Mouse (Mus musculus): Measurements from ENCODE around the gene Tas2r130. TPM values are rescaled to one million over a fixed set of nuclear protein-coding genes. Genes with fewer than 3 reads are reported as not detected.
"Not testable (repeated sequence)": the region's sequence is repeated elsewhere in the genome, so short reads cannot be mapped to it uniquely, and the experiment has no call there.

The Tas2r130 gene
- polyA plus RNA-seq (2016; fragmentation: Nextera tagmentation; extraction: Ambion mirVana), result not detected in 2 replicates

GRCm38 (mm10) chr6:131630812-131631211 is at the start of gene Tas2r130:
Tas2r130 (minus strand) TSS chr6:131630912.
- no peaks in the 10 kb centered on the region for H3K27me3 ChIP-seq (ENCODE audit: low read depth, poor library complexity, severe bottlenecking)
- no peak for DNase-seq (ENCODE audit: low spot score)
- 88% methylated on average over 3 of the region's 3 CpGs for WGBS
- no peak within 1 kb of the TSS for H3K4me3 ChIP-seq
- peaks cover 5% of the 10 kb centered on the region; the same call in 1 of the 2 replicates for H3K9me3 ChIP-seq (replicated peaks)
- H3K27ac ChIP-seq (replicated peaks), result no peak within 1 kb of the TSS
- H3K4me1 ChIP-seq, result no peaks in the 10 kb centered on the region
- no peaks in the 10 kb centered on the region for H3K36me3 ChIP-seq

GRCm38 (mm10) chr6:131678786-131679185 is 48.1 kb upstream of the Tas2r130 start, which contains the start of gene Tas2r106:
Tas2r106 (minus strand) TSS chr6:131678886.
- Histone ChIP-seq H3K36me3 (no peaks in the 10 kb centered on the region), H3K27ac (replicated peaks) (no peak within 1 kb of the TSS)

DNA sequence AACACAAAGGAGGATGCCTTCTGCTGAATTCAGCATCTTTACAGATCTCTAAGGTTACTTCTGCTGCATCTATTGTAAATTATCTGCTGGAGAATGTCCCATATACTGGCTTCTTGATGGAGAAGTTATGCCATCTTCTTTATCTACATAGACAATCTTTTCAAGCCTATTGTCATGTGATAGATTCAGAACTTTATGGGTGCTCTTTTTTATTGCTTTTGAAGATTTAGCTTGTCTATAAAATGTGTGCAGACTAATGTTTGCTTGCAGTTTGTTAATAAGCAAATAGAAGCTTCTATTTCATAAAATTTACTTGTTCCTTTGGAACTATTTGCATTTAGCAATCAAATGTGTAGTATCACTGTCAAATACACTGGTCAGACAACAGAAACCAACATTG is 29.3 kb upstream of the Tas2r130 start, which contains the start of gene Tas2r107:
Gene Tas2r107, minus strand, starts transcription at position 101 of the 400 bp plus-strand sequence.
- H3K27me3 ChIP-seq (ENCODE audit: low read depth, poor library complexity, severe bottlenecking), result no peaks in the 10 kb centered on the region
- no peaks in the 10 kb centered on the region for H3K36me3 ChIP-seq
- no peak within 1 kb of the TSS for H3K27ac ChIP-seq (replicated peaks)
- DNase-seq (ENCODE audit: low spot score), result no peak
- no peak within 1 kb of the TSS for H3K4me3 ChIP-seq
- peaks cover 22% of the 10 kb centered on the region for H3K9me3 ChIP-seq (replicated peaks)
- no peaks in the 10 kb centered on the region for H3K4me1 ChIP-seq

More at GRCm38 (mm10) chr6:131678786-131679185, 48.1 kb upstream of the Tas2r130 start, which contains the start of gene Tas2r106:
- Histone ChIP-seq H3K4me3 (no peak within 1 kb of the TSS), H3K4me1 (no peaks in the 10 kb centered on the region), H3K27me3 (ENCODE audit: low read depth, poor library complexity, severe bottlenecking) (no peaks in the 10 kb centered on the region), H3K9me3 (replicated peaks) (0 out of 2 replicates have a peak, but pooled peaks cover 5% of the 10 kb centered on the region)
- no peak for DNase-seq (ENCODE audit: low spot score)
- WGBS, result 79% methylated on average over 3 of the region's 3 CpGs

DNA sequence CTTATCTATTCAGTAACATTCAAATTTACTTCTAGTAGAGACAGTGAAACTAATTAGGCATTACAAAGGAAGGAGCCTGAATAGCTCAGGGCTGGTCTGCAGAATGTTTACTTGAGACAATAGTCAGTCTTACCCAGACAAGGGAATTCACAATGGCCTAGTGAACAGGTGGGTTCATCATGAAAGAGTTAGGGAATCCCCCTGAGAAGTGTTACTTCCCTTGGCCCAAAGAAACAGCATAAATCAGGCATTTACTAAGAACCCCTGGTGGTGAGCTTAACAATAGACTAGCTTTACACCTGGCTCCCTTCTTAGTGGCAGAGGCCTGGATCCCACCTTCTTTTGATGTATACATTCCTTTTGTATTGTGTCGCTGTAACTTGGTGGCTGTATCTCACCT is 20.8 kb downstream of the Tas2r130 start:
- not testable (repeated sequence) for H3K4me3 ChIP-seq; DNase-seq (ENCODE audit: low spot score); H3K9me3 ChIP-seq (replicated peaks); H3K27ac ChIP-seq (replicated peaks); H3K4me1 ChIP-seq; H3K36me3 ChIP-seq; H3K27me3 ChIP-seq (ENCODE audit: low read depth, poor library complexity, severe bottlenecking)
- WGBS, result 85% methylated on average over 1 of the region's 1 CpGs

DNA sequence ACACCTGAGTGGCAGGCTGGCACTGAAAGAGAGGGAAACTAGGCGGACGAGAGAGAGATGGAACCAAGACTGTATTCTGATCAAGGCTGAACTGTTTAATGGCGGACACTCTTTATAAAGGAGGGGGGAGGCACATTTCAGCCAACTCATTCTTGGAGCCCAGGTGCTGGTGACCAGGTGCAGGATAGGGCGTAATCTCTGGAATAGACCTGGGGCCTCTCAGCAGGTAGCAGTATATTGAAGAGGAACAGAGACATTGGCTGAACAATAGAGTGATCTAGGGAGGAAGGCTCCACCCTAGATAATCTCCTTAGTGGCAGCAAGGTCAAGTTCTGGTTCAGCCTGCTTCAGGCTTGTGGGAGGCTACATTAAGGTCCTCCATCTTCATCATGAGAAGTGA is 25.9 kb downstream of the Tas2r130 start:
- Histone ChIP-seq H3K9me3 (replicated peaks) (peaks cover 7% of the 10 kb centered on the region; the same call in 1 of the 2 replicates), H3K27me3 (ENCODE audit: low read depth, poor library complexity, severe bottlenecking) (no peaks in the 10 kb centered on the region), H3K4me3 (no peak overlapping the region), H3K27ac (replicated peaks) (no peak overlapping the region), H3K36me3 (no peaks in the 10 kb centered on the region), H3K4me1 (no peaks in the 10 kb centered on the region)
- WGBS, result 93% methylated on average over 4 of the region's 4 CpGs
- no peak for DNase-seq (ENCODE audit: low spot score)

Other genes with a start within 250 kb of the Tas2r130 start
- 30.7 and 37.8 TPM in 2 replicates for gene Ybx3, start 242.4 kb downstream of the Tas2r130 start, polyA plus RNA-seq (2016; fragmentation: Nextera tagmentation; extraction: Ambion mirVana)
- not detected in 2 replicates for gene 5430401F13Rik, start 144.5 kb downstream of the Tas2r130 start, polyA plus RNA-seq (2016; fragmentation: Nextera tagmentation; extraction: Ambion mirVana)
- gene Gm6619, start 144.5 kb downstream of the Tas2r130 start, polyA plus RNA-seq (2016; fragmentation: Nextera tagmentation; extraction: Ambion mirVana), result not detected in 2 replicates
- not detected in 2 replicates for gene Tas2r107, start 29.2 kb upstream of the Tas2r130 start, polyA plus RNA-seq (2016; fragmentation: Nextera tagmentation; extraction: Ambion mirVana)
- gene Tas2r106, start 48.0 kb upstream of the Tas2r130 start, polyA plus RNA-seq (2016; fragmentation: Nextera tagmentation; extraction: Ambion mirVana), result not detected in 2 replicates
- gene Tas2r104, start 54.8 kb upstream of the Tas2r130 start, polyA plus RNA-seq (2016; fragmentation: Nextera tagmentation; extraction: Ambion mirVana), result not detected in 2 replicates
- not detected in 2 replicates for gene Tas2r105, start 56.6 kb upstream of the Tas2r130 start, polyA plus RNA-seq (2016; fragmentation: Nextera tagmentation; extraction: Ambion mirVana)
- gene Tas2r114, start 59.2 kb upstream of the Tas2r130 start, polyA plus RNA-seq (2016; fragmentation: Nextera tagmentation; extraction: Ambion mirVana), result not detected in 2 replicates